Comparison of ENCODE assay signal across 19 mouse cellular contexts in the genomic region with DNA sequence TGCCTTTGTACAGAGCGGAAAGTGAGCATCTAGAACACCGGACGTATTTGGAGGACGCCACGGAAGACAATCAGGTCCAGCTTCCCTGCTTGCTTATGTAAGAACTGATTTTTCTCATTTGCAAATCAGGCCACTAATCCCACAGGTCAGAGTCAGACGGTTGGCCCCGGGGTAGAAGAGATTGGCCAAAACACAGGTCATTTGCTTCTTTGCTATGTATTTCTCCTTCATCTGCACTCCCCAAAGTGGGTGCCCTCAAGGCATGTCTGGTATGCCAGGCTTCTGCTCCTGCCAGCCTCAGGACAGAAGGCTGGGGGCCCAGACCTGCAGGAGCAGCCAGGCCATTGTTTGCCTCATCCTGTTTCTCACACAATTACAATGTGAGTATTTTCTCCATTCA.
DNase-seq lines count a peak whose midpoint lies in the region; ATAC-seq and TF ChIP-seq lines count a peak whose summit lies in the region.
"Had no signal": no experiment of that assay in that cellular context is flagged by ENCODE, and none has a peak within 500 bp of the region (broad histone marks: within the 10 kb centered on the region; RNA-seq: fewer than 3 reads in every experiment).

No protein-coding gene starts in this region.

- TF ChIP-seq EP300 in heart, postnatal 0 days (IDR thresholded peaks at IDR 0.05; ENCODE audit: low read depth): no peak

- TF ChIP-seq CTCF in heart, postnatal 0 days (IDR thresholded peaks at IDR 0.05; ENCODE audit: low read depth): no peak
- TF ChIP-seq CTCF in cerebellum, adult 2 months (IDR thresholded peaks at IDR 0.05; ENCODE audit: borderline replicate concordance, insufficient read depth, low read depth, low read length): no peak

- DNase-seq in forebrain, embryonic 11.5 days (ENCODE audit: low spot score): peak; percentile 35
- no peak for DNase-seq in forebrain, embryonic 10.5 days (ENCODE audit: extremely low spot score, low spot score)
- DNase-seq in heart, postnatal 0 days (ENCODE audit: low spot score): no peak
- DNase-seq in heart, adult 9 months (ENCODE audit: low spot score in 2 of 2): no peak
- DNase-seq in cerebellum, adult 2 months: peak; percentile 57 to 59
- DNase-seq in embryonic facial prominence, embryonic 10.5 days (ENCODE audit: low spot score): no peak
- DNase-seq in natural killer cell, adult 2 months (ENCODE audit: low spot score in 2 of 2): no peak
- DNase-seq: adrenal gland, postnatal 10 days; embryo, embryonic 11 days; gastrocnemius, postnatal 25 days; kidney, adult 18-20 months; kidney, postnatal 25 days; lung, embryonic 14.5 days; thymus, postnatal 36 days had no signal

- no peak overlapping the region for H3K9ac ChIP-seq in forebrain, embryonic 11.5 days (ENCODE audit: low read length)
- H3K9ac ChIP-seq in heart, postnatal 0 days (replicated peaks; ENCODE audit: low read depth, low read length): no peak overlapping the region
- H3K9ac ChIP-seq: forebrain, embryonic 13.5 days; lung, embryonic 14.5 days; midbrain, embryonic 12.5 days; neural tube, embryonic 15.5 days had no signal

- no peaks in the 10 kb centered on the region for H3K9me3 ChIP-seq in forebrain, embryonic 11.5 days (ENCODE audit: control insufficient read depth, low read length)
- no peaks in the 10 kb centered on the region for H3K9me3 ChIP-seq in forebrain, embryonic 10.5 days
- no peaks in the 10 kb centered on the region for H3K9me3 ChIP-seq in heart, postnatal 0 days (replicated peaks; ENCODE audit: control insufficient read depth, low read length)
- no peaks in the 10 kb centered on the region for H3K9me3 ChIP-seq in embryonic facial prominence, embryonic 10.5 days
- H3K9me3 ChIP-seq: forebrain, embryonic 13.5 days; midbrain, embryonic 12.5 days; neural tube, embryonic 15.5 days had no signal

- ATAC-seq in forebrain, embryonic 11.5 days (replicated peaks; ENCODE audit: low FRiP score): no peak
- no peak for ATAC-seq in heart, postnatal 0 days (ENCODE audit: insufficient read depth, low read depth)
- ATAC-seq: forebrain, embryonic 13.5 days; hindbrain, postnatal 0 days had no signal

- no peaks in the 10 kb centered on the region; the same call in 1 of the 2 replicates for H3K4me1 ChIP-seq in forebrain, embryonic 11.5 days (replicated peaks; ENCODE audit: control insufficient read depth, insufficient read depth, low read length)
- H3K4me1 ChIP-seq in forebrain, embryonic 10.5 days: peaks cover 28% of the 10 kb centered on the region
- H3K4me1 ChIP-seq in heart, postnatal 0 days (ENCODE audit: control insufficient read depth, insufficient read depth): peaks cover 42% of the 10 kb centered on the region
- peaks cover 58% of the 10 kb centered on the region for H3K4me1 ChIP-seq in cerebellum, adult 2 months (ENCODE audit: control insufficient read depth, insufficient read depth, low read length)
- H3K4me1 ChIP-seq in embryonic facial prominence, embryonic 10.5 days: peaks cover 30% of the 10 kb centered on the region

- no peak overlapping the region for H3K27ac ChIP-seq in forebrain, embryonic 11.5 days (ENCODE audit: low read depth, low read length)
- no peak overlapping the region; the same call in 1 of the 2 replicates for H3K27ac ChIP-seq in forebrain, embryonic 10.5 days
- peak overlapping the region; percentile 30; the same call in 1 of the 2 replicates for H3K27ac ChIP-seq in heart, postnatal 0 days (ENCODE audit: low read depth)
- peak overlapping the region; percentile 58 for H3K27ac ChIP-seq in cerebellum, adult 2 months (ENCODE audit: insufficient read depth, low read length)
- peak overlapping the region; percentile 6; the same call in 1 of the 2 replicates for H3K27ac ChIP-seq in embryonic facial prominence, embryonic 10.5 days (replicated peaks)
- H3K27ac ChIP-seq: forebrain, embryonic 13.5 days; hindbrain, postnatal 0 days; macrophage; midbrain, embryonic 12.5 days; neural tube, embryonic 15.5 days had no signal

- no peak overlapping the region for H3K4me3 ChIP-seq in forebrain, embryonic 11.5 days (ENCODE audit: low read depth, low read length)
- H3K4me3 ChIP-seq in forebrain, embryonic 10.5 days: no peak overlapping the region
- no peak overlapping the region for H3K4me3 ChIP-seq in heart, postnatal 0 days (ENCODE audit: low read depth, low read length)
- no peak overlapping the region for H3K4me3 ChIP-seq in cerebellum, adult 2 months (replicated peaks; ENCODE audit: insufficient read depth, low read depth, low read length)
- H3K4me3 ChIP-seq in embryonic facial prominence, embryonic 10.5 days: no peak overlapping the region
- H3K4me3 ChIP-seq: forebrain, embryonic 13.5 days; midbrain, embryonic 12.5 days; neural tube, embryonic 15.5 days had no signal

- no peak for TF ChIP-seq POLR2A in cerebellum, adult 2 months (IDR thresholded peaks at IDR 0.05; ENCODE audit: borderline replicate concordance, insufficient read depth, low read length)

- H3K27me3 ChIP-seq in forebrain, embryonic 11.5 days (ENCODE audit: control insufficient read depth, insufficient read depth, low read length): no peaks in the 10 kb centered on the region
- H3K27me3 ChIP-seq in forebrain, embryonic 10.5 days (ENCODE audit: poor library complexity, severe bottlenecking): no peaks in the 10 kb centered on the region
- H3K27me3 ChIP-seq in heart, postnatal 0 days (ENCODE audit: control insufficient read depth, insufficient read depth, low read length): no peaks in the 10 kb centered on the region
- no peaks in the 10 kb centered on the region for H3K27me3 ChIP-seq in cerebellum, adult 2 months (ENCODE audit: control insufficient read depth, insufficient read depth, low read length)
- H3K27me3 ChIP-seq in embryonic facial prominence, embryonic 10.5 days (replicated peaks; ENCODE audit: low read depth, poor library complexity, severe bottlenecking): 0 out of 2 replicates have a peak, but pooled peaks cover 6% of the 10 kb centered on the region
- H3K27me3 ChIP-seq: forebrain, embryonic 13.5 days; midbrain, embryonic 12.5 days; neural tube, embryonic 15.5 days had no signal

- no peaks in the 10 kb centered on the region for H3K36me3 ChIP-seq in forebrain, embryonic 11.5 days (ENCODE audit: control insufficient read depth, insufficient read depth, low read length)
- no peaks in the 10 kb centered on the region for H3K36me3 ChIP-seq in forebrain, embryonic 10.5 days (replicated peaks)
- peaks cover 4% of the 10 kb centered on the region; the same call in 1 of the 2 replicates for H3K36me3 ChIP-seq in heart, postnatal 0 days (replicated peaks; ENCODE audit: control insufficient read depth, insufficient read depth, low read length)
- H3K36me3 ChIP-seq in embryonic facial prominence, embryonic 10.5 days (replicated peaks): no peaks in the 10 kb centered on the region
- H3K36me3 ChIP-seq: midbrain, embryonic 12.5 days; neural tube, embryonic 15.5 days had no signal

- H3K4me2 ChIP-seq in forebrain, embryonic 11.5 days (ENCODE audit: low read depth, low read length, severe bottlenecking): no peak overlapping the region
- no peak overlapping the region for H3K4me2 ChIP-seq in heart, postnatal 0 days (ENCODE audit: low read depth, low read length)
- H3K4me2 ChIP-seq: forebrain, embryonic 13.5 days; lung, embryonic 14.5 days; midbrain, embryonic 12.5 days; neural tube, embryonic 15.5 days had no signal

- WGBS in forebrain, embryonic 11.5 days: 78% methylated on average over 7 of the region's 7 CpGs
- WGBS in forebrain, embryonic 10.5 days: 79% methylated on average over 7 of the region's 7 CpGs
- 60% methylated on average over 7 of the region's 7 CpGs for WGBS in heart, postnatal 0 days
- WGBS in cerebellum, adult 2 months: 38% methylated on average over 7 of the region's 7 CpGs
- 81% methylated on average over 7 of the region's 7 CpGs for WGBS in embryonic facial prominence, embryonic 10.5 days

Comparison
In these comparisons a context has a peak if more than half of its experiments do, and no peak if none do; other contexts are left out.
1. DNase-seq: peak in forebrain, embryonic 11.5 days (single experiment) and cerebellum, adult 2 months (2 of 2); none in forebrain, embryonic 10.5 days (single experiment), heart, postnatal 0 days (single experiment), heart, adult 9 months (0 of 2), embryonic facial prominence, embryonic 10.5 days (single experiment) and natural killer cell, adult 2 months (0 of 2).
2. H3K27ac ChIP-seq: peak in heart, postnatal 0 days (single experiment), cerebellum, adult 2 months (single experiment) and embryonic facial prominence, embryonic 10.5 days (single experiment); none in forebrain, embryonic 11.5 days (single experiment) and forebrain, embryonic 10.5 days (single experiment).